Mouse (Mus musculus): ENCODE results near the gene Nphp3. TPM values are rescaled to one million over a fixed set of nuclear protein-coding genes. Genes with fewer than 3 reads are reported as not detected.
A peak's percentile ranks its signal among the peaks of the same experiment; 100 is the strongest.

Nphp3 gene
- polyA plus RNA-seq, 1 experiment from 2014 or later: 3.3 TPM

GRCm38 (mm10) chr9:104070863-104071604 is 68.7 kb downstream of the Nphp3 start:
- Histone ChIP-seq H3K27ac (replicated peaks) (no peak overlapping the region), H3K27me3 (no peaks in the 10 kb centered on the region), H3K36me3 (no peaks in the 10 kb centered on the region), H3K9me3 (no peaks in the 10 kb centered on the region), H3K4me1 (replicated peaks) (no peaks in the 10 kb centered on the region), H3K9ac (no peak overlapping the region), H3K4me3 (no peak overlapping the region), H3K4me2 (no peak overlapping the region)
- 86% methylated on average over 8 of the region's 8 CpGs for WGBS
- ATAC-seq (ENCODE audit: low read depth): no peak

DNA sequence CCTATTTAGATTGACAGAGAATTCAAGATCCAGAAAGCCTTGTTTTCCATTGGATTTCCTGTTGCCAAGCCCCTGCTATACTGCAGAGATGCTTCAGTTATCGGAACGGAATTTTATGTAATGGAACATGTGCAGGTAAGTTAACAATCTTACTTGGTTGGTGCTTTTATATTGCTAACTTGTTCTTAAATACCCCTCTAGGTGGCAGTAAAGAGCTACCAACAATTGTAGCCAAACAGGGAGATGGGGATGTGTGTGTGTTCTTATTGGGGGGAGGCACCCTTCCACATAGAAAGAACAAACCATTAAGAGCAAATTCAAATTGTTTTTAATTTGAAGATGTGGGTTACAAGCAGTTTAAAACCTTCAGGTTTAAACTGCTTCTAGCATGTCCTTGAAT is 73.5 kb downstream of the Nphp3 start:
- Histone ChIP-seq H3K9ac (no peak overlapping the region), H3K27ac (replicated peaks) (no peak overlapping the region), H3K4me1 (replicated peaks) (no peaks in the 10 kb centered on the region), H3K36me3 (no peaks in the 10 kb centered on the region), H3K4me2 (no peak overlapping the region), H3K27me3 (no peaks in the 10 kb centered on the region), H3K9me3 (no peaks in the 10 kb centered on the region), H3K4me3 (no peak overlapping the region)
- 69% methylated on average over 2 of the region's 2 CpGs for WGBS
- no peak for ATAC-seq (ENCODE audit: low read depth)

GRCm38 (mm10) chr9:104078780-104079179 is 76.4 kb downstream of the Nphp3 start:
- no peak overlapping the region for H3K4me3 ChIP-seq
- peaks cover 8% of the 10 kb centered on the region for H3K36me3 ChIP-seq
- no peaks in the 10 kb centered on the region for H3K4me1 ChIP-seq (replicated peaks)
- WGBS: 92% methylated on average over 1 of the region's 1 CpGs
- H3K27me3 ChIP-seq: no peaks in the 10 kb centered on the region
- H3K9me3 ChIP-seq: no peaks in the 10 kb centered on the region
- no peak overlapping the region for H3K27ac ChIP-seq (replicated peaks)
- no peak overlapping the region for H3K4me2 ChIP-seq
- no peak for ATAC-seq (ENCODE audit: low read depth)
- H3K9ac ChIP-seq: no peak overlapping the region

- no peaks in the 10 kb centered on the region for H3K4me1 ChIP-seq (replicated peaks)
- 44% methylated on average over 5 of the region's 5 CpGs for WGBS
- no peak for ATAC-seq (ENCODE audit: low read depth)
Observed at GRCm38 (mm10) chr9:104079379-104079778, 77.0 kb downstream of the Nphp3 start.

GRCm38 (mm10) chr9:104080038-104080437 is 77.7 kb downstream of the Nphp3 start:
- 80% methylated on average over 3 of the region's 3 CpGs for WGBS
- H3K9me3 ChIP-seq: no peaks in the 10 kb centered on the region
- H3K36me3 ChIP-seq: peaks cover 18% of the 10 kb centered on the region
- H3K9ac ChIP-seq: no peak overlapping the region
- no peaks in the 10 kb centered on the region for H3K27me3 ChIP-seq
- H3K4me1 ChIP-seq (replicated peaks): no peaks in the 10 kb centered on the region
- H3K4me3 ChIP-seq: no peak overlapping the region
- H3K4me2 ChIP-seq: no peak overlapping the region
- ATAC-seq (ENCODE audit: low read depth): no peak
- no peak overlapping the region for H3K27ac ChIP-seq (replicated peaks)

More at GRCm38 (mm10) chr9:104079379-104079778, 77.0 kb downstream of the Nphp3 start:
- H3K9ac ChIP-seq: no peak overlapping the region
- H3K36me3 ChIP-seq: peaks cover 11% of the 10 kb centered on the region
- H3K9me3 ChIP-seq: no peaks in the 10 kb centered on the region
- no peak overlapping the region for H3K27ac ChIP-seq (replicated peaks)
- H3K4me2 ChIP-seq: no peak overlapping the region
- no peaks in the 10 kb centered on the region for H3K27me3 ChIP-seq
- H3K4me3 ChIP-seq: no peak overlapping the region

GRCm38 (mm10) chr9:104085730-104086429 is 83.5 kb downstream of the Nphp3 start:
- no peaks in the 10 kb centered on the region for H3K27me3 ChIP-seq
- no peaks in the 10 kb centered on the region for H3K9me3 ChIP-seq
- H3K4me1 ChIP-seq (replicated peaks): no peaks in the 10 kb centered on the region
- H3K36me3 ChIP-seq: peaks cover 26% of the 10 kb centered on the region
- no peak overlapping the region for H3K27ac ChIP-seq (replicated peaks)
- H3K4me2 ChIP-seq: no peak overlapping the region
- no peak for ATAC-seq (ENCODE audit: low read depth)
- no peak overlapping the region for H3K9ac ChIP-seq
- 53% methylated on average over 4 of the region's 4 CpGs for WGBS
- no peak overlapping the region for H3K4me3 ChIP-seq

- 63% methylated on average over 8 of the region's 8 CpGs for WGBS
- no peak overlapping the region for H3K4me2 ChIP-seq
- H3K9me3 ChIP-seq: no peaks in the 10 kb centered on the region
- H3K27ac ChIP-seq (replicated peaks): 0 out of 2 replicates have a peak overlapping the region, but pooled peaks have one; percentile 28
- H3K4me1 ChIP-seq (replicated peaks): no peaks in the 10 kb centered on the region
- H3K4me3 ChIP-seq: no peak overlapping the region
- peaks cover 18% of the 10 kb centered on the region; the same call in 1 of the 2 replicates for H3K36me3 ChIP-seq
- no peaks in the 10 kb centered on the region for H3K27me3 ChIP-seq
- no peak for ATAC-seq (ENCODE audit: low read depth)
- no peak overlapping the region for H3K9ac ChIP-seq
Observed at GRCm38 (mm10) chr9:104088555-104088954, 86.2 kb downstream of the Nphp3 start.

- Histone ChIP-seq H3K9me3 (no peaks in the 10 kb centered on the region), H3K27me3 (no peaks in the 10 kb centered on the region), H3K9ac (no peak overlapping the region), H3K4me3 (no peak overlapping the region), H3K4me2 (no peak overlapping the region), H3K27ac (replicated peaks) (no peak overlapping the region), H3K4me1 (replicated peaks) (no peaks in the 10 kb centered on the region), H3K36me3 (no peaks in the 10 kb centered on the region)
- ATAC-seq (ENCODE audit: low read depth): no peak
- WGBS: 95% methylated on average over 5 of the region's 5 CpGs
Observed at GRCm38 (mm10) chr9:104092945-104093344, 90.6 kb downstream of the Nphp3 start.

Other genes with a start within 250 kb of the Nphp3 start
- gene Tmem108, start 240.7 kb upstream of the Nphp3 start, polyA plus RNA-seq (2015; fragmentation: Nextera tagmentation; extraction: Ambion mirVana): 24.9 and 27.5 TPM in 2 replicates
- gene Gm28305, start 38.1 kb downstream of the Nphp3 start, polyA plus RNA-seq (2015; fragmentation: Nextera tagmentation; extraction: Ambion mirVana): not detected in 2 replicates
- 65.5 and 65.9 TPM in 2 replicates for gene Uba5, start 60.6 kb downstream of the Nphp3 start, polyA plus RNA-seq (2015; fragmentation: Nextera tagmentation; extraction: Ambion mirVana)
- gene Acad11, start 60.8 kb downstream of the Nphp3 start, polyA plus RNA-seq (2015; fragmentation: Nextera tagmentation; extraction: Ambion mirVana): 7.4 and 8.1 TPM in 2 replicates
- gene Ackr4, start 124.4 kb downstream of the Nphp3 start, polyA plus RNA-seq (2015; fragmentation: Nextera tagmentation; extraction: Ambion mirVana): 0.77 and 0.96 TPM in 2 replicates